Mouse (Mus musculus) midbrain, embryonic 14.5 days (tissue): Measurements from ENCODE around the gene Gramd1b. TPM values are rescaled to one million over a fixed set of nuclear protein-coding genes. Genes with fewer than 3 reads are reported as not detected.

Experiments used
- ATAC-seq: fragments of 200-750 bp; cut with Nextera tagmentation; 2 replicates; pipeline ENCODE4 v1.8.0; 2017; ENCODE audit warnings: moderate number of reproducible peaks, moderate library complexity; ENCODE audit not compliant: low FRiP score, low TSS enrichment
- DNase-seq: peaks from one replicate; pipeline ENCODE4 v3.0.0-alpha.2; 2015
- H3K27ac ChIP-seq: fragments of 300-500 bp; sonication (generic); replicated peaks from 2 replicates; pipeline ENCODE4 v1.5.1; 2014; ENCODE audit warnings: mild to moderate bottlenecking, low read depth, low read length, moderate library complexity
- H3K27me3 ChIP-seq: fragments of 300-500 bp; sonication (generic); 2 replicates; pipeline ENCODE4 v1.6.1; 2014; ENCODE audit warnings: low read length, control low read depth, mixed read lengths; ENCODE audit not compliant: control insufficient read depth, insufficient read depth
- H3K36me3 ChIP-seq: fragments of 300-500 bp; sonication (generic); 2 replicates; pipeline ENCODE4 v1.6.1; 2014; ENCODE audit warnings: low read length, control low read depth; ENCODE audit not compliant: control insufficient read depth, insufficient read depth
- H3K4me1 ChIP-seq: fragments of 300-500 bp; sonication (generic); 2 replicates; pipeline ENCODE4 v1.6.1; 2014; ENCODE audit warnings: mild to moderate bottlenecking, antibody characterized with exemption, low read length, control low read depth; ENCODE audit not compliant: control insufficient read depth, insufficient read depth
- H3K4me2 ChIP-seq: fragments of 300-500 bp; sonication (generic); 2 replicates; pipeline ENCODE4 v1.6.1; 2014; ENCODE audit warnings: mild to moderate bottlenecking, low read length, moderate library complexity
- H3K4me3 ChIP-seq: fragments of 300-500 bp; sonication (generic); replicated peaks from 2 replicates; pipeline ENCODE4 v1.5.1; 2014; ENCODE audit warnings: low read depth, low read length
- H3K9ac ChIP-seq: fragments of 300-500 bp; sonication (generic); replicated peaks from 2 replicates; pipeline ENCODE4 v1.6.1; 2014; ENCODE audit warnings: mild to moderate bottlenecking, low read length, moderate library complexity
- H3K9me3 ChIP-seq: fragments of 300-500 bp; sonication (generic); 2 replicates; pipeline ENCODE4 v1.6.1; 2016; ENCODE audit warnings: low read length, control low read depth, mixed read lengths; ENCODE audit not compliant: control insufficient read depth
- WGBS: fragments of 180-500 bp; shearing (Covaris S2); extraction: QIAGEN DNeasy Blood & Tissue Kit; methylation state at CpG from one replicate; pipeline ENCODE4 v1.1.7; 2014; 5-methylcytosine and 5-hydroxymethylcytosine counted together
- polyA plus RNA-seq: library from polyadenylated mRNA; unstranded; fragments of >200 nt; fragmentation: Nextera tagmentation; extraction: Ambion mirVana; gene quantifications from 2 replicates; pipeline ENCODE4 v1.2.1, GENCODE M21; 2014

The Gramd1b gene
- polyA plus RNA-seq, 1 experiment from 2014 or later = 11.3 TPM

GRCm38 (mm10) chr9:40414904-40415766 is 116.0 kb downstream of the Gramd1b start:
- Histone ChIP-seq H3K27ac (0 out of 2 replicates have a peak overlapping the region, but pooled peaks have one; percentile 14), H3K4me3 (peak overlapping the region; percentile 50), H3K9me3 (no peaks in the 10 kb centered on the region), H3K36me3 (no peaks in the 10 kb centered on the region), H3K27me3 (no peaks in the 10 kb centered on the region), H3K4me1 (no peaks in the 10 kb centered on the region), H3K9ac (peak overlapping the region; percentile 57), H3K4me2 (peak overlapping the region; percentile 86)
- ATAC-seq (peak; percentile 57), DNase-seq (peak; percentile 95)
- 36% methylated on average over 18 of the region's 18 CpGs for WGBS

GRCm38 (mm10) chr9:40414498-40414903 is 116.7 kb downstream of the Gramd1b start:
- Histone ChIP-seq H3K4me3 (peak overlapping the region; percentile 50), H3K4me2 (peak overlapping the region; percentile 86), H3K27ac (0 out of 2 replicates have a peak overlapping the region, but pooled peaks have one; percentile 14), H3K9me3 (no peaks in the 10 kb centered on the region), H3K9ac (peak overlapping the region; percentile 57), H3K4me1 (no peaks in the 10 kb centered on the region), H3K27me3 (no peaks in the 10 kb centered on the region), H3K36me3 (no peaks in the 10 kb centered on the region)
- peak; percentile 83 for ATAC-seq
- WGBS = under 1% methylated on average over 15 of the region's 15 CpGs
- DNase-seq = peak; percentile 85

- H3K9me3 ChIP-seq = no peaks in the 10 kb centered on the region
- WGBS = 90% methylated on average over 4 of the region's 4 CpGs
- ATAC-seq (no peak), DNase-seq (no peak)
- H3K27me3 ChIP-seq = no peaks in the 10 kb centered on the region
- no peaks in the 10 kb centered on the region for H3K36me3 ChIP-seq
- no peak overlapping the region for H3K27ac ChIP-seq
- no peak overlapping the region for H3K9ac ChIP-seq
- no peaks in the 10 kb centered on the region for H3K4me1 ChIP-seq
- no peak overlapping the region for H3K4me2 ChIP-seq
- H3K4me3 ChIP-seq = no peak overlapping the region
Measured at GRCm38 (mm10) chr9:40413601-40414000, 117.6 kb downstream of the Gramd1b start.

- H3K27me3 ChIP-seq = no peaks in the 10 kb centered on the region
- DNase-seq = no peak
- H3K9me3 ChIP-seq = no peaks in the 10 kb centered on the region
- no peak overlapping the region for H3K4me3 ChIP-seq
- H3K4me2 ChIP-seq = no peak overlapping the region
- no peaks in the 10 kb centered on the region for H3K36me3 ChIP-seq
- no peak overlapping the region for H3K27ac ChIP-seq
- H3K9ac ChIP-seq = no peak overlapping the region
- 93% methylated on average over 14 of the region's 14 CpGs for WGBS
- no peaks in the 10 kb centered on the region for H3K4me1 ChIP-seq
- ATAC-seq = no peak
Measured at GRCm38 (mm10) chr9:40412931-40413330, 118.3 kb downstream of the Gramd1b start.

- H3K4me2 ChIP-seq = no peak overlapping the region
- H3K27ac ChIP-seq = no peak overlapping the region
- WGBS = 83% methylated on average over 4 of the region's 4 CpGs
- no peak overlapping the region for H3K4me3 ChIP-seq
- H3K9ac ChIP-seq = no peak overlapping the region
- no peaks in the 10 kb centered on the region for H3K4me1 ChIP-seq
- ATAC-seq = no peak
- no peaks in the 10 kb centered on the region for H3K27me3 ChIP-seq
- no peaks in the 10 kb centered on the region for H3K36me3 ChIP-seq
- DNase-seq = no peak
- no peaks in the 10 kb centered on the region for H3K9me3 ChIP-seq
Measured at GRCm38 (mm10) chr9:40412246-40412645, 118.9 kb downstream of the Gramd1b start.

GRCm38 (mm10) chr9:40410895-40411294 is 120.3 kb downstream of the Gramd1b start:
- no peak overlapping the region for H3K4me2 ChIP-seq
- H3K36me3 ChIP-seq = no peaks in the 10 kb centered on the region
- DNase-seq = no peak
- no peak overlapping the region for H3K27ac ChIP-seq
- no peak for ATAC-seq
- 96% methylated on average over 3 of the region's 3 CpGs for WGBS
- H3K4me3 ChIP-seq = no peak overlapping the region
- H3K27me3 ChIP-seq = no peaks in the 10 kb centered on the region
- no peak overlapping the region for H3K9ac ChIP-seq
- no peaks in the 10 kb centered on the region for H3K4me1 ChIP-seq
- no peaks in the 10 kb centered on the region for H3K9me3 ChIP-seq

GRCm38 (mm10) chr9:40409071-40409470 is 122.1 kb downstream of the Gramd1b start:
- Histone ChIP-seq H3K4me3 (no peak overlapping the region), H3K4me2 (no peak overlapping the region), H3K27ac (no peak overlapping the region), H3K9me3 (no peaks in the 10 kb centered on the region), H3K36me3 (no peaks in the 10 kb centered on the region), H3K9ac (no peak overlapping the region), H3K4me1 (no peaks in the 10 kb centered on the region), H3K27me3 (no peaks in the 10 kb centered on the region)
- DNase-seq = no peak
- no peak for ATAC-seq
- WGBS = 50% methylated on average over 2 of the region's 2 CpGs

- WGBS = 63% methylated on average over 3 of the region's 3 CpGs
- no peak for ATAC-seq
- H3K27ac ChIP-seq = no peak overlapping the region
Measured at GRCm38 (mm10) chr9:40408415-40408814, 122.8 kb downstream of the Gramd1b start.

GRCm38 (mm10) chr9:40407876-40408275 is 123.3 kb downstream of the Gramd1b start:
- DNase-seq = no peak
- 30% methylated on average over 5 of the region's 5 CpGs for WGBS
- no peak for ATAC-seq
- no peaks in the 10 kb centered on the region for H3K36me3 ChIP-seq
- no peak overlapping the region for H3K9ac ChIP-seq
- no peaks in the 10 kb centered on the region for H3K9me3 ChIP-seq
- no peak overlapping the region for H3K4me2 ChIP-seq
- H3K4me3 ChIP-seq = no peak overlapping the region
- no peak overlapping the region for H3K27ac ChIP-seq
- no peaks in the 10 kb centered on the region for H3K4me1 ChIP-seq
- H3K27me3 ChIP-seq = no peaks in the 10 kb centered on the region

More at GRCm38 (mm10) chr9:40408415-40408814, 122.8 kb downstream of the Gramd1b start:
- Histone ChIP-seq H3K4me3 (no peak overlapping the region), H3K9ac (no peak overlapping the region), H3K36me3 (no peaks in the 10 kb centered on the region), H3K4me1 (no peaks in the 10 kb centered on the region), H3K4me2 (no peak overlapping the region), H3K9me3 (no peaks in the 10 kb centered on the region), H3K27me3 (no peaks in the 10 kb centered on the region)
- DNase-seq = no peak
